Mouse (Mus musculus) E14TG2a.4 (cell line): ENCODE data around the gene Chid1.

Source experiments
- H3K27me3 ChIP-seq: 2 replicates; pipeline ENCODE4 v1.6.1; 2014; ENCODE audit warnings: low read length, control low read depth; ENCODE audit not compliant: insufficient read depth
- H3K36me3 ChIP-seq: 2 replicates; pipeline ENCODE4 v1.6.1; 2014; ENCODE audit warnings: low read length, control low read depth; ENCODE audit not compliant: insufficient read depth
- H3K4me1 ChIP-seq: replicated peaks from 2 replicates; pipeline ENCODE4 v1.6.1; 2014; ENCODE audit warnings: low read depth, low read length, control low read depth
- H3K4me3 ChIP-seq: replicated peaks from 2 replicates; pipeline ENCODE4 v1.5.1; 2014; ENCODE audit warnings: mild to moderate bottlenecking, low read length
- H3K9me3 ChIP-seq: 2 replicates; pipeline ENCODE4 v1.6.1; 2014; ENCODE audit warnings: low read length, control low read depth
- CTCF ChIP-seq: conservative IDR thresholded peaks from 2 replicates; pipeline ENCODE4 v1.5.1; 2014; ENCODE audit warnings: low read length
- NANOG ChIP-seq: IDR thresholded peaks from 2 replicates; pipeline ENCODE4 v1.6.1; 2014; ENCODE audit warnings: borderline replicate concordance, low read length, mixed read lengths
- POU5F1 ChIP-seq: IDR thresholded peaks from 2 replicates; pipeline ENCODE4 v1.6.1; 2014; ENCODE audit warnings: low read length, borderline replicate concordance

Chid1 gene

GRCm38 (mm10) chr7:141482531-141483024, 57.1 kb downstream of the Chid1 start:
- Histone ChIP-seq H3K36me3 (peaks cover 37% of the 10 kb centered on the region), H3K4me3 (peak overlapping the region; percentile 90), H3K4me1 (peaks cover 38% of the 10 kb centered on the region), H3K27me3 (peaks cover 47% of the 10 kb centered on the region), H3K9me3 (no peaks in the 10 kb centered on the region)
- TF ChIP-seq CTCF (no peak), POU5F1 (no peak), NANOG (no peak)

- Histone ChIP-seq H3K4me3 (peak overlapping the region; percentile 90), H3K4me1 (peaks cover 46% of the 10 kb centered on the region), H3K9me3 (no peaks in the 10 kb centered on the region), H3K36me3 (peaks cover 29% of the 10 kb centered on the region), H3K27me3 (peaks cover 51% of the 10 kb centered on the region)
- TF ChIP-seq POU5F1, result no peak
- 0 out of 2 replicates have a peak, but pooled peaks have one; percentile 13 for TF ChIP-seq CTCF
Observed at GRCm38 (mm10) chr7:141481498-141482401, 57.9 kb downstream of the Chid1 start.

GRCm38 (mm10) chr7:141480842-141481497, 58.7 kb downstream of the Chid1 start:
- TF ChIP-seq CTCF (peak; percentile 97), POU5F1 (no peak), NANOG (no peak)
- H3K27me3 ChIP-seq, result peaks cover 56% of the 10 kb centered on the region
- peaks cover 21% of the 10 kb centered on the region for H3K36me3 ChIP-seq
- peaks cover 54% of the 10 kb centered on the region for H3K4me1 ChIP-seq
- peak overlapping the region; percentile 90 for H3K4me3 ChIP-seq
- H3K9me3 ChIP-seq, result no peaks in the 10 kb centered on the region

- Histone ChIP-seq H3K27me3 (peaks cover 44% of the 10 kb centered on the region), H3K4me3 (no peak overlapping the region), H3K9me3 (no peaks in the 10 kb centered on the region), H3K36me3 (peaks cover 6% of the 10 kb centered on the region), H3K4me1 (peaks cover 65% of the 10 kb centered on the region)
- TF ChIP-seq NANOG (no peak), POU5F1 (no peak)
Observed at GRCm38 (mm10) chr7:141478270-141478748, 61.3 kb downstream of the Chid1 start.

- peaks cover 38% of the 10 kb centered on the region for H3K27me3 ChIP-seq
- peaks cover 64% of the 10 kb centered on the region for H3K4me1 ChIP-seq
- H3K4me3 ChIP-seq, result peak overlapping the region; percentile 96; the same call in 1 of the 2 replicates
- H3K36me3 ChIP-seq, result peaks cover 12% of the 10 kb centered on the region
- no peaks in the 10 kb centered on the region for H3K9me3 ChIP-seq
- TF ChIP-seq POU5F1, result no peak
- no peak for TF ChIP-seq CTCF
- TF ChIP-seq NANOG, result no peak
Observed at GRCm38 (mm10) chr7:141477578-141478269, 61.9 kb downstream of the Chid1 start.

- peaks cover 31% of the 10 kb centered on the region for H3K27me3 ChIP-seq
- TF ChIP-seq CTCF (no peak), POU5F1 (no peak), NANOG (no peak)
- peak overlapping the region; percentile 96 for H3K4me3 ChIP-seq
- H3K9me3 ChIP-seq, result no peaks in the 10 kb centered on the region
- H3K36me3 ChIP-seq, result peaks cover 19% of the 10 kb centered on the region
- H3K4me1 ChIP-seq, result peaks cover 67% of the 10 kb centered on the region
Observed at GRCm38 (mm10) chr7:141476981-141477370, 62.7 kb downstream of the Chid1 start.

GRCm38 (mm10) chr7:141476226-141476980, 63.3 kb downstream of the Chid1 start:
- Histone ChIP-seq H3K36me3 (peaks cover 24% of the 10 kb centered on the region), H3K4me1 (peaks cover 68% of the 10 kb centered on the region), H3K4me3 (peak overlapping the region; percentile 96), H3K27me3 (peaks cover 28% of the 10 kb centered on the region), H3K9me3 (no peaks in the 10 kb centered on the region)
- TF ChIP-seq POU5F1 (no peak), CTCF (no peak), NANOG (no peak)

- TF ChIP-seq CTCF (no peak), POU5F1 (no peak), NANOG (no peak)
- H3K4me3 ChIP-seq, result peak overlapping the region; percentile 96
Observed at GRCm38 (mm10) chr7:141475805-141476158, 63.9 kb downstream of the Chid1 start.

More at GRCm38 (mm10) chr7:141475805-141476158, 63.9 kb downstream of the Chid1 start:
- H3K4me1 ChIP-seq, result peaks cover 68% of the 10 kb centered on the region
- no peaks in the 10 kb centered on the region for H3K9me3 ChIP-seq
- peaks cover 23% of the 10 kb centered on the region for H3K27me3 ChIP-seq
- peaks cover 30% of the 10 kb centered on the region for H3K36me3 ChIP-seq
